Mouse (Mus musculus) layer of hippocampus, postnatal 36 days (tissue): Measurements from ENCODE around the gene Lrrk2. TPM values are rescaled to one million over a fixed set of nuclear protein-coding genes. Genes with fewer than 3 reads are reported as not detected.
A peak's percentile ranks its signal among the peaks of the same experiment; 100 is the strongest.

Source experiments
- DNase-seq, 2 experiments: peaks; one replicate each; pipeline ENCODE4 v3.0.0; 2022
- total RNA-seq, 2 experiments: library from RNA; stranded (reverse); gene quantifications; 2 replicates each; pipeline ENCODE4 v1.2.3; 2021

The Lrrk2 gene
- total RNA-seq, 2 experiments from 2014 or later: 21.3 to 21.6 TPM

DNA sequence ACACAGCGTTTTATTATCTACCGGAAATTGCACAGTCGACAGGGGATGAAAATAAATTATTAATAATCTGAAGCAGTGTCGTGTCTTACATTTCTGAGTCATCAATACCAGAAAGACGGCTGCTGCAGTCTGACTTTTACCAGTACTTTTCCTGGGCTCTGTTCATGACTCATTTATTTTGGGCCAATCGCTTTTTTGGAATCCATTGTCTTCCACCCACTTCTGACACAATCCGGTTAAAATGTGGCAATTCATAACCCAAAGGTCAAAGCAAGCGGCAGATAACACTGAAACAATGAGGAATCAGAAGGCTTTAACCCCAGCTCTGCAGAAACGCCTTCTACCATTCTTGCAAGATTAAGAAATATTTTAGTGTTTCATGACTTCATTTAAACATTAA, 17.7 kb downstream of the Lrrk2 start:
- DNase-seq: no peak

DNA sequence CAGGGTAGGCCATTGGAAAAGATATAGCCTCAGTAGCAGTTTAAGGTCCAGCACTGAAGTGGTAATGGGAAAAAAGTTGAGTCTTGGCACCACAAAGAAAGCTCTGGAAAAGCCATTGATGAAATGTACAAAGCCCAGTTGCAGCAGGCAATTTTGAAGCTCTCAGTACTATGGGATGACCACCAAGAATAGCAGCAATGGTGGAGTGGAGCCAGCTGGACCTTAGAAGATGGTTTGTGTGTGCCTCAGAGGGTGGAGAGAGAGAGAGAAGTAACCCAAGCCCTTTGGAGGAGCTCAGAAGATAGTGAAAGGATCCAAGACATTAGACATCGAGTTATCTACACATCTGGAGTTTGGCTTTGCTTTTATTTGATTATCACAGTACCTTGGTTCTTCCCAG, 20.1 kb downstream of the Lrrk2 start:
- no peak for DNase-seq

DNA sequence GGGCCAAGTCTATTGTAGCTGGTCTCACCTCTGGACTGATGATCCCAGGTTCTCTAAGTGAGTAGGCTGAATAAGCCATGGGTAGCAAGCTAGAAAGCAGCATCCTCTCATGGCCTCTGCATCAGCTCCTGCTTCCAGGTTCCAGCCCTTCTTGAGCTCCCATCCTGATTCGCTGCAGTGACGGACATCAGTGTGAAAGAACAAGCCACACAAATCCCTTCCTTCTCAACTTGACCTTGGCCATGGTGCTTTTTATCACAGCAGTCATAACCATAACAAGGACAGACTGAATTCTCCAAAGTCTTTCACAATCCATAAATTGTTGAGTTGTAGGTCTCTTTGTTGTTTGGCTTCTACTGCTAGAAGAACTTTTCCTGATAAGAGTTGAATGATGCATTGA, 20.9 kb downstream of the Lrrk2 start:
- no peak for DNase-seq

DNA sequence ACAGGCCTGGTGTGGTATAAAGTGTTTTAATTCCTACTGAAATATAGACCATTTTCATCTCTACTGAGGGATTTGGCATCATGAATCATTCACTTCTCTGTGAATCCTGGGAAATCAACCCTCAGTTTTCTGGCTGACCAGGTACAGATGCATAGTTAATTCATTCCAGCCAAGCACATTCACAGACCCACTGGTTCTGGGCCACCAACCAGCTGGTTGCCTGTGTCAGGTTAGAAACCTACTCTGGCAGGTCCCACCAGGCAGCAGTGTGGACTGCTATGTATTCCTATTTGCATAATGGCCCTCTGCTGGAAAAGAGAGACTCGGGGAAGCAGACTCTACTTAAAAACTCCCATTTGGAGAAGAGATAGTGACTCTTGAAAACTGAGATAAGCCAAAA, 27.9 kb downstream of the Lrrk2 start:
- no peak for DNase-seq

DNA sequence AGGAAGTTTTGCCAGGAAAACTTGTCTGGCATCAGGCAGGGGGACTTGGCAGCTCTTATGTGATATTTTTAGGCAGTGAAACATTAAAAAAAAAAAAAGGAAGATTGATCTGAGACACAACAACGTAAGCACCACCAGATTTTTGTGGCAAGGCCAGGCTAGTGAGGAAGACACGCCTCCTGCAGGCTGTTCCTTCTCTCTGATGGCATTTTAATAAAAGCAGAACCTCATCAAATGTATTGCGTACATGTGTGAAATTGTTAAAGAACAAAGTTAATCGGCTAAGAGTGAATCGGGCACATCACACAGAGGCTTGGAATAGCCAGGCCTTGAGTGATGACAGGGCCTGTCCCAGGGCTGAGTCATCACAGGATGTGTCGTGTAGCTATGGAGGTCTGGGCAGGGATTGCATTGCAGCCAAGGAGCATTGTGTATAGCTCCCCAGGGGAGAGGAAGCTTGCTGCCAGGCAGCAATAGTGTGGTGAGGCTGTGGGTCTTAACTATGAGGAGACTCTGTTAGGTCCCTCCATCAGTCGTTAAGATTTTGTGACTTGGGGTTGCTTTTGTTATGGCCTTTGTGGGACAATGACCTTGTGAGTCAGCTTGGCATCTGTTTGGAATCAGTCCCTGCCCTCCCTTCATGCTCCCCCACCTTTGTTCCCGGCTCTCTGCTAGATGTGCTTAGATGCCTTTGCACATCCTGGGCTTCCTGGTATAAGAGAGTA, 30.2 kb downstream of the Lrrk2 start:
- peak; percentile 20 to 27 for DNase-seq

DNA sequence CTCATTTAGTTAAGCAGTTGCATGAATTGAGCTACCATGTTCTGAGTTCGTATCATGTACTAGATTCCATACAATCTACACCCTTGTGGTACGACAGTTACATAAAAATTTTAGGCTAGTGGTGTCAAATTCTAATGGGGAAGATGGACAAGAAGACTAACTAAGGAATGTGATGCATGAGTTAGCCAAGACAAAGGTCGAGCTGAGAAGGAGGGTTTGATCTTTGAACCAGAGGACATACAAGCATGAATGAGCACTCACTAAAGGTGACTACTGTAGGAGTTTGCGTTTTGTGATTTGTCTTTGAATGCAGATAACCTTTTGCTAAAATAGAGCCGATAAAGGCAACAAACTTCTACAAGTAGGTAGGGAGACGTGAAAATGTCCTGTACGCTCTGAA, 31.1 kb downstream of the Lrrk2 start:
- no peak for DNase-seq

DNA sequence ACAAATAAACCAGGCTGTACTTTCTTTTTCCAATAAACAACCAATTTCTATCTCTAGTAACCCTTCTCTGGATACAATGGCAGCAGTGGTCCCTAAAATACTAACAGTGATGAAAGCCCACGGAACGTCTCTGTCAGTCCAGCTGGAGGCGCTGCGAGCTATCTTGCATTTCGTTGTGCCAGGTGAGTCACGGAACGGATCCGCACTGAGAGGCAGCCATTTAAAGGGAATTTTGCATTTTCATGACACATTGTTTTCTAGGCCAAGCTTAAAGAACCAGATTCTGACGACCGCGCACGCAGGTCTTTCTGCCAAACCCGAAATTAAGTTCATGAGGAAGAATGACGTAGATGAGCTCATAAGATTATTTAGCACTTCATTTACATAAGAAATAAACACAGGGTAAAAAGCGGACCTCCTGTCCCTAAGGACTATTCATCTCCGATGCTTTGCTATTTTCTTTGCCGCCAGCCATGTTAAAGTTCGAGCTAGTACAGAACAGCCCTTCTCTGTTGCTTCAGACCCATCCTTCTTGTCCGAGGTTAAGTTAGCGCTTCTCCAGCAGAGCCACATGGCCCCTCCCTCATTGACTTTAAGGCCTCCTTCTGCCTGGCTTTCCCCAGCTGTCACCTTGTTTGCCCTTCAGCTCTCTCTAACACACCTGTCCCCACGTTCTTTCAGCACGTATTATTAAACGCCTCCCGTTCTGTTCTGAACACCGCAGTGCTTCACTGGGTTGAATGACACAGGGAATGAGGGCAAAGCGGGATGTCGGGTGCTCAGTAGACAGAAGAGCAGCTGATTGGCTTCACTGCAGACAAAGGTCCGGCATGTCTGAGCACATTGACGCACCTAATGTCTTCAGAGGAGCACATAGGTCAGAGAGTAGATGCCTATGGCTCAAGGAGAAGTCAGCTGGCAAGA, 36.5 kb downstream of the Lrrk2 start:
- DNase-seq: no peak

DNA sequence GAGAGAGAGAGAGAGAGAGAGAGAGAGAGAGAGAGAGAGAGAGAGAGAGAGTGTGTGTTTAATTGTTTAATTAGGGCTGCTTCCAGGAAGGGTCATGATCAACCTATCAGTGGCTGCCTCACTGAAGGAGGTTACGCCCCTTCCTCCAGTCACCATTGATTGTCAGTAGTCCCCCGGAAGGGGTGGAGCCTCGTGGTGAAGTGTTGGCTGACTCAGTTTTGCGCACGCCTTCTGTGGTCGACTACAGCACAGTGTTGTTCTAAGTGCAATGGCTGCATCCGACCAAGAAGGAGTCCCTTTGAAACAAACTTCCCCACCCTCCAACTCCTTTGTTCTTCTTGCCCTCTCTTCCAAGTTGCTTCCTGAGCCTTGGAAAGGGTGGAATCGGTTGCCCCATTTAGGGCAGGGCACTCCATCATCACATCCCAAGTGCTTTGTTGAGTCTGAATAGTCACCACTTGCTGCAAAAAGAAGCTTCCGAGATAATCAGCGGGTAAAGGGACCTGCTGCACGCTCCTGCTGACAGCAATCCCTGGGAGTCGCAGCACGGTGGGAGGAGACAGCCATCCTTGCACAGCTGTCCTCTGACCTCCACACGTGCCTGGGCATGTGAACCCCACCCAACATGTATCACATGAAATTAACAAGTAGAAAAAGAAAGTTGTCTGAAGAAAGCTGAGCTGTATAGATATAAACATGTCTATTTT, 62.4 kb downstream of the Lrrk2 start:
- DNase-seq: no peak

DNA sequence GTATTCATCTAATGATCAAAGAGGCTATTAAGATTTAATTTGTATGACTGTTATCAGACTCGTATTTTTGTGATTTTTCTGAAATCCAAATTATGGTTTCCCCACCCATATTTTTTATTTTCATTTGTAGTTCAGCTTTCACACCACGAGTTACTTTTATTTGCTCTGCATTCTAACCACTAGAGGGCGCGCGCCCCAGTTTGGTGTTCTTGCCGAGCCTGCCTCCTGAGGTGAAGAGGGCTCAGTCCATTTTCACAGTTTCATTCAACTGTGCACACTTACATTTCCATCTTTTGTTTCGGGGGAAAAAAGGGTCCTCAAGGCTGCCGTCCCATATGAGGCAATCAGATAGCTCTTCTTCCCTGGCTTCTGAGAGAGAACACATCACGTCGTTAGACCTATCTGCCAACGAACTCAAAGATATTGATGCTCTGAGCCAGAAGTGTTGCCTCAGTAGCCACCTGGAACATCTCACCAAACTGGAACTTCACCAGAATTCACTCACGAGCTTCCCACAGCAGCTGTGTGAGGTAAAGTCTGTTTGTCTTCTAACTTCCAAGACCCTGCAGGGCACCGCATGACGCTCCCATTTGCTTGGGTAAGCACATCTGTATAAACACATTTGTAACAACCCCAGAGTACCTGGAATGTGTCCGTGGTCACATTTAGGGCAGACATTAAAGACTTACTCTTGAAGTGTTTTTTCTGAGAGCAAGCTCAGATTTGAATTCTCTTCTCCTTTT, 64.0 kb downstream of the Lrrk2 start:
- DNase-seq: no peak

DNA sequence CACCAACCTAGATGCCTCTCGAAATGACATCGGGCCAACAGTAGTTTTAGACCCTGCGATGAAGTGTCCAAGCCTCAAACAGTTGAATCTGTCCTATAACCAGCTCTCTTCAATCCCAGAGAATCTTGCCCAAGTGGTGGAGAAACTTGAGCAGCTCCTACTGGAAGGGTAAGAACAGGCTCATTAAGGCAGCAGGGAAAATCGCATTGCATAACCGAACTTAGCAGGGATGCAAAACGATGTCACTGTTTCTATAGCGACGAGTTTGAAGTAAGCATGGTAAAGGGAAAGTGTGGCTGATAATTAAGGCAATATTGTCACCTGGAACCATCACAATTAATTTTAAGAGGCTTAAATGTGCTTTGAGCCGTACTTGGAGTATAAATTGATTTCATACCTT, 65.8 kb downstream of the Lrrk2 start:
- no peak for DNase-seq

DNA sequence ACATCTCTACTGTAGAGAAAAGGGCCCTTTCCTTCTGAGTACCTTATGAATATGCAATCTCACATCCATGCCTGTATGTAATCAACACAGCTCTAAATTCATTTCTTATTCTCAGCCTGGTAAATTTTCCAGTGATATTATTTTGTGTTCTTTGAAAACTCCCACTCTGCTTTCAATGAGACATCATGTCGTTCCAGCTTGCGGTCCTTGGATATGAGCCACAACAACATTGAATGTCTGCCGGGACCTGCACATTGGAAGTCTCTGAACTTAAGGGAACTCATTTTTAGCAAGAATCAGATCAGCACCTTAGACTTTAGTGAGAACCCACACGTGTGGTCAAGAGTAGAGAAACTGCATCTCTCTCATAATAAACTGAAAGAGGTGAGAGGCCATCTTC, 72.5 kb downstream of the Lrrk2 start:
- DNase-seq: peak; percentile 19 to 35

DNA sequence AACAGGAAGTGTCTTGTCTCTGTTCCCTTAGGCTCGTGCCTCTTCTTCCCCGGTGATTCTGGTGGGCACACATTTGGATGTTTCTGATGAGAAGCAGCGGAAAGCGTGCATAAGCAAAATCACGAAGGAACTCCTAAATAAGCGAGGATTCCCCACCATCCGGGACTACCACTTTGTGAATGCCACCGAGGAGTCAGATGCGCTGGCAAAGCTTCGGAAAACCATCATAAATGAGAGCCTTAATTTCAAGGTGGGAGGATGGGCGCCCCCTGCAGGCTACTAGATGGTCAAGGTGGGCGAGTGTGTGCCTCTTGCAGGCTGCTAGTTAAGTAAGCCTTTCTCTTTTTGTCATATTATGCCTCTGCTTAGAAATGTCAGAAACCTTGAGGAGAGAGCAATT, 79.1 kb downstream of the Lrrk2 start:
- peak; percentile 42 to 46 for DNase-seq

DNA sequence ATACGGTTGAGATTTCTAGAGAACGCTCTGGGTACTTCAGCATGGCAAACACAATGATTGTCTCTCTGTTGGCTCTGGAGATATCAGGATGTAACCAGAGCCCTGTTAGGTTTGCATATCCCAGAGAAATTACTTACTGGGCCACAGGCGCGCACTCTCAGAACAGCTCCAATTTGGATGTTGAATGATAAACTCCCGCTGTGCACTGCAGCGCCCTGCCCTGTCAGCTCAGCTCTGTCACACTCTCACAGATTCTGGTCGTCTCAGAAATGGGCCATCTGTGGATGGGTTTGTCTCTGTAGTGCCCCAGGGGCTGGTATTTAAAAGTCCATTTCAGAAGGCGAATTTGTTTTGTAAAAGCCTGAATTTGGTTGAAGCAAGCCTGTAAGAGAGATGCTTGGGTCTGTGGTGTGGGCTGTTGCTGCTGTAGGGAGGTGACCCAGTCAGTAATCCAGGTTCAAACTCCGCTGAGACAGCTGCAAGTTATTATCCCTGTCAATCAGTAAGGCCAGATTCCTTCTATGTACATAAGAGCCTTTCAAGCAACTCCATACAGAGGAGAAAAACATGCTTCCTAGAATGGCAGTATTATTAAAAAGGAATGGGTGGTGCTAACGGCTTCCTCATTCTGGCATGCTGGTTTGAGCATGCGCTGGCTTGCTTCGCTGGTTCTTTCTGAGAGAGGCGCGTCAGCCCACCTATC, 80.6 kb downstream of the Lrrk2 start:
- DNase-seq: no peak

DNA sequence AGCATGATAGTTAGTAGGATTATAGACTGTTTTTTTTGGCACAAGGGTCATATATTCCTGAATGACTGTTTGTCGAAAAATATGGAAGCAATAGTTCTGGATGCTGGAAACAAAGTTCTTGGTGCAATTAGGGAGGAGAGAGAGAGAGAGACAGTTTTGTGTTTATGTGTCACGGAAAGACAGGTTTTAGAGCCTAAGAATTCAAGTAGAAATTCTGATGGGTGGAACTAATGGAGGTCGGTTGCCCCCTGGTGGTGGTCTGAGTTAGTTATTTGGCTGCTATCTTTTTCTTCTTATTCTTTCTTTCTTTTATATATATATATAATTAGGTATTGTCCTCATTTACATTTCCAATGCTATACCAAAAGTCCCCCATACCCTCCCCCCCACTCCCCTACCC, 81.6 kb downstream of the Lrrk2 start:
- DNase-seq: peak; percentile 42 to 59

DNA sequence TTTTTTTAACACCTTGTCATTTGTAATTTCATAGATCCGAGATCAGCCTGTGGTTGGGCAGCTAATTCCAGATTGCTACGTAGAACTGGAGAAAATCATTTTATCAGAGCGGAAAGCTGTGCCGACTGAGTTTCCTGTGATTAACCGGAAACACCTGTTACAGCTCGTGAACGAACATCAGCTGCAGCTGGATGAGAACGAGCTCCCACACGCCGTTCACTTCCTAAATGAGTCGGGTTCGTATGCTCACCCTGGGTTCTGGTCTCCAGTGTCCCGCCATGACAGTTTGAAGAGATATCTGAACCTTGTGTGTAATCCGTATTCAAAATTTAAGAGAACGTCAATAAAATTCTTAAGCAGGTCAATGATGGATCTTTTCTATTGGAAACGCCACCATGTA, 82.8 kb downstream of the Lrrk2 start:
- DNase-seq: no peak

DNA sequence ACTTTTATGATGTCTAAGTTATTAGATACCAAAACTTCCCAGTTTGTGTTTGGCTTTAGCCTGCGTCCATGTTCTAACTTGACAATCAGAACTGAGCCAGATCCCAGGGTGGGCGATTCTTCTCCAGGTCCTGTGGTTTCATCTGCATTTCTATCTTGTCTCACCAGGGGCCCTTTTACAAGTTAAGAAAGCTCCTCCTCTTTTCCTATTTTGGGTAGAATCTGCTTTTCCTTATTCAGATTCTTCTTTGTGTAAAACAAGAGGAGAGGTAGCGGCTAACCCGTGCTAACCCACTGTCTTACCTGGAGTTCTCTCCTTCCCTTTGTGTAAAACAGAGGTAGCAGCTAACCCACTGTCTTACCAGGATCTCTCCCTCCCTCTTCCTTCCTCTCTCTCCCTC, 99.1 kb downstream of the Lrrk2 start:
- no peak for DNase-seq

DNA sequence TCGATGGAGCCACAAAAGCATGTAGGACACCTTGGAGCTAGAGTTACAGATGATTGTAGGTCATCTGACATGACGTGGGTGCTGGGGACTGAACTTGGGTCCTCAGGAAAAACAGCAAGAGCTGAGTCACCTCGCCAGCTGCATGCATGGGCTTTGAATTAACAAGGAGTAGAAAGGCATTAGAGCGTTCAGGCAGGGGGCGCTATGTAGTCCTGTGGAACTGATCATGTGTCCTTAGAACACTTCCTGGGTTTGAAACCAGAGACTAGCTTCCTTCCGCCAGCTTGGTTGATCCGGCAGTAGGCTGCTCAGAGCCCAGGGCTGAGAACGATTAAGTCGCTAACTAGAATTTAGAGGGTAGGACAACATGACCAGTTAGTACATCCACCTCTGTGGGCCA, 106.2 kb downstream of the Lrrk2 start:
- no peak for DNase-seq

DNA sequence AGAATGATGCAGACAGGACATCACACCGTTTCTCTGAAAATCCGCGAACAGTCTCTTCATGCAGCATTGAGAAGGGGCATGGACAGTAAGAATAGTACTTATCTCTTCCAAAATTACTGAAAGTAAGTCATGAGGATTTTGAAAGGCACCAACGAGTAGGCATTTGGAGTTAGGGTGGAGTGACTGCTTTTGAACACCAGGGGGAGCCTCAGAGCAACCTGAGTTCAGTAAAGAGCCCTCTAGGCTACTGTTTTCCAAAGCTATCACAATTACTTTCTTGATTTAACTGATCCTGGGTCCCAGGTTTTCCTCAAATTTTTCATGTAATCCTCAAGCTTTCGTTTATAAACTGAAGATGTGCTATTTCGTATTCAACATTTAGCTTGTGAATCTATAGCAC, 108.2 kb downstream of the Lrrk2 start:
- DNase-seq: peak; percentile 13 to 36

DNA sequence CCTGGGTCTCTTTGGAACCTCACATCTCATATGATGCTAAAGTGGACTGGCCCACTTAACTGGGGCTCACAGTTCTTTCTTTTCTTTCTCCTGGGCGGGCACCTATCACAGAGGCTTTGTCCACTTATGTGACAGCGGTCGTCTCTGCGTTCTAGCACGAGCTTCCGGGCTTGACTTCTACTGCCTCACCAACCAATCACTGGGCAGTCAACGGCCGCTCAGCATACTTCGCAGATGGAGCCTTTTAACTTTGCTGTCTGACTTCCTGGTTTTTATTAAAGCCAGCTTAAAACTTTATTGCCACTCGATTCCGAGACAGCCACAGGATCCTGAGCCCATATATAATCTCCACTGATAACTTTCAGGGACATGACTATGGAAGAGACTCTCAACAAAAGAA, 115.4 kb downstream of the Lrrk2 start:
- no peak for DNase-seq

DNA sequence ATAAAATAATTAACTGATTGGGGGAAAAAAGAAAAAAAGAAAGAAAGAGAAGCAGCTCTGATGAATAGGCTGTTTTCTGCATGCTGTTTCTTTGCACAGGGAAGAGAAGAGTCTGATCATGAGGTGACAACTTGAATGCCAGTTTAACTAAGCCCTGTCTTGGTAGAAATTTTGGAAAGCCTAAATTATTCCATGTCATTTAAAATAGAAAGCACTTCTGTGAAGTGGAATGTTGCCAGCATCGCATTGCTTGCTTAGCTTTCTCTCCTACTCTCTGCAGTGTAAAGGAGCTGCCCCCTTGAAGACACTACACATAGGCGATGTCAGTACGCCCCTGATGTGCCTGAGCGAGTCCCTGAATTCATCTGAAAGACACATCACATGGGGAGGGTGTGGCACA, 133.5 kb downstream of the Lrrk2 start:
- peak in 1 of 2 experiments; percentile 0 for DNase-seq

DNA sequence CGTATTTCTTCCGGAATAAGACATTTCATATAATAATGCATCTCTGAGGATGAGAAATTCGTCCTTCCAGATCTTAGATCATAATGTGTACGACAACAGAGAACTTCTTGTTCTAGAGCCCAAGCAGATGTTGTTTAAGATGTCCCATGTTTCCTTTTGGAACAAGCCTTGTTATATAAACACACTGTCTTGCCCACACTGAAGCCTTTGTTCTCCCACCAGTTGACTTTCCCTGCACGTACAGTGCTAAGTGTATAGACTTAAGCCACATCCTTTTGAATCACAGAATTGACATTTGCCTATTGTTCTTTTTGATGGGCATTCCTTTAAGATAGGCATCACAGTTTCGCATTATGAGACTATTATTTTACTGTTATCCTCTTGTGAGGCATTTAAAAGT, 162.3 kb downstream of the Lrrk2 start:
- no peak for DNase-seq

DNA sequence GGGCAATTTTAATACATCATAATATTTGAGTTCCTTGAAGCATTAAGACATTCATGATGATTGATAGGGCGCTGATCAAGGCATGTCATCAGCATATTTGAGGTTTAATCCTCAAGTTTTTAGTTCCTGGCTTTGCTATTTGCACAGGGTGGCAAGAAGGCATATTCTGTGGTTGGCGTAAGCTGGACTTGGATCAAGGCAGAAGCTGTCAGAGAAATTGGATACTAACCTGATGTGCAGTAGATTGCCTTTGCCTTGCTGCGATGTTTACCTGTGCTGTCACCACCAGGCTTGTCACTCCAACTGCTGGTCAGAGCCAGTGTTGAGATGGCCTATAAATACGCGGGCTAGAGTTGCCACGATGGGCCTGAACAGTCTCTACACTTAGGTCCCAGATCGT, 165.0 kb downstream of the Lrrk2 start, which contains the start of gene Smgc:
TSS of gene Smgc (plus strand) at position 301 of the 400 bp plus-strand sequence.
- DNase-seq: no peak
